Mouse (Mus musculus) cerebellum, adult 2 months (tissue): ENCODE measurements around the gene Cdx2.

Source experiments
- CTCF ChIP-seq: fragments of 200-500 bp; IDR thresholded peaks from 2 replicates; pipeline ENCODE4 v1.5.1; 2011; ENCODE audit warnings: low read depth, mild to moderate bottlenecking, control low read depth, low read length, moderate library complexity, borderline replicate concordance; ENCODE audit not compliant: insufficient read depth
- POLR2A ChIP-seq: fragments of 200-500 bp; IDR thresholded peaks from 2 replicates; pipeline ENCODE4 v1.6.1; 2011; ENCODE audit warnings: low read length, control low read depth, borderline replicate concordance; ENCODE audit not compliant: insufficient read depth

DNA sequence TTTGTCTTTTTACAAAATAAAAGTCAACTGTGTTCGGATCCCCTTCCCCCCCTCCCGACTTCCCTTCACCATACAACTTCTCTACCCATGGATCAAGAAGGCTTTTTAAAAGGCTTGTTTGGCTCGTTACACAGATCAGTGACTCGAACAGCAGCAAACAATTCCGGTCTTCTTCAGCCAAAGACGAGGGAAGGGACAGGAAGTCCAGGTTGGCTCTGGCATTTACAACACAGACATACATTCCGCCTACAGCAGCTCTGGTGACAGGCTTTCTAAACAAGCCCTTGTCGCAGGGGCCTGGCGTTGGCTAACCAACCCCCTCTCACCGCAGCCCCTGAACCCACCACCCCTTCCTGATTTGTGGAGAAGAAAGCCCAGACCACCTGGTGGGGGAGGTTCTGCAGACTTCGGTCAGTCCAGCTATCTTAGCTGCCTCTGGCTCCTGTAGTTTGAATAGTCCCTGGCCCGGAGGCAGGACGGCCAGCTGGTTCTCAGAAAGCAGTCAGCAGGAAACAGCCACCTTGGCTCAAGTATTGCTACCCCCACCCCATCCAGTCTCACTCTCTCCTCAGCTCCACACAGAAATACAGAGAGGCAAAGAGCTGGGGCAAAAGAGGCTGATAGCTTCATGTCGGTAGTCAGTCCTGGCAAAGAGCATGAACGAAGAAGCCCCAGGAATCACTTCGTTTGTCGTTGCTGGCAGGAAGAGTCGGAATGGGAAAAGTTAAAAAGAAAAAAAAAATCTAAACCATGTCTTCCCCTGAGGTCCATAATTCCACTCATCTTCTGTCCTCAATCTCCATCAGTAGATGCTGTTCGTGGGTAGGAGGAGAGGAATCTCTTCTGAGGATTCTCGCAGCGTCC lies 5.9 kb downstream of the Cdx2 start:
- TF ChIP-seq POLR2A = no peak
- TF ChIP-seq CTCF = no peak
